In genomic region chr4:55734331-55734730, GRCm38 (mm10) we compare ENCODE assay signal across 14 mouse cellular contexts.
"Had no signal": no experiment of that assay in that cellular context is flagged by ENCODE, and none has a peak within 500 bp of the region (broad histone marks: within the 10 kb centered on the region; RNA-seq: fewer than 3 reads in every experiment).

No protein-coding gene starts in this region.

- H3K4me1 ChIP-seq: midbrain, embryonic 10.5 days; neural tube, embryonic 12.5 days had no signal

- H3K4me3 ChIP-seq: midbrain, embryonic 10.5 days; midbrain, embryonic 12.5 days; neural tube, embryonic 12.5 days had no signal

- H3K27me3 ChIP-seq: midbrain, embryonic 12.5 days; neural tube, embryonic 12.5 days had no signal

- H3K36me3 ChIP-seq: midbrain, embryonic 10.5 days; midbrain, embryonic 12.5 days; neural tube, embryonic 12.5 days had no signal

- DNase-seq: lung, adult 18-20 months; lung, embryonic 14.5 days; lung, postnatal 4 days; midbrain, embryonic 14.5 days; retina, postnatal 1 day; right cerebral cortex, adult 18-20 months; right cerebral cortex, postnatal 14 days; spleen, adult 18-20 months; thymus, adult 18-20 months; thymus, postnatal 14 days; thymus, postnatal 36 days had no signal

- H3K27ac ChIP-seq: midbrain, embryonic 10.5 days; midbrain, embryonic 12.5 days; neural tube, embryonic 12.5 days had no signal
